25 mouse cellular contexts compared by ENCODE assay signal in genomic region chr6:102332144-102332543, GRCm38 (mm10).
"Had no signal": no experiment of that assay in that cellular context is flagged by ENCODE, and none has a peak within 500 bp of the region (broad histone marks: within the 10 kb centered on the region; RNA-seq: fewer than 3 reads in every experiment).

No protein-coding gene starts in this region.

- DNase-seq: gastrocnemius, postnatal 14 days; gastrocnemius, postnatal 36 days; heart, adult 11 months; heart, adult 2 months; heart, postnatal 14 days; heart, postnatal 36 days; kidney, adult 11 months; kidney, adult 2 months; kidney, adult 9 months; kidney, postnatal 14 days; kidney, postnatal 36 days; layer of hippocampus, adult 9-11 months; liver; liver, embryonic 13.5 days had no signal

- ATAC-seq: hindbrain, postnatal 0 days; intestine, embryonic 16.5 days had no signal

- H3K27ac ChIP-seq: heart, adult 2 months; heart, embryonic 13.5 days; heart, embryonic 15.5 days; hindbrain, embryonic 13.5 days; hindbrain, embryonic 15.5 days; hindbrain, postnatal 0 days; kidney, embryonic 15.5 days; kidney, postnatal 0 days; limb, embryonic 10.5 days; limb, embryonic 12.5 days; liver, embryonic 13.5 days; liver, embryonic 15.5 days had no signal

- H3K4me3 ChIP-seq: heart, adult 2 months; heart, embryonic 13.5 days; heart, embryonic 15.5 days; hindbrain, embryonic 13.5 days; hindbrain, embryonic 15.5 days; kidney, embryonic 15.5 days; limb, embryonic 10.5 days; limb, embryonic 12.5 days; liver, embryonic 13.5 days; liver, embryonic 15.5 days had no signal
